Mouse (Mus musculus) mouse trophoblast stem cell (cell line): Measurements from ENCODE around the gene Mrpl42.

Source experiments
- in situ Hi-C, 2 experiments: fragments of 300-500 bp; cut with MseI, MboI; formaldehyde crosslinking; loops; 2 replicates in 1 of 2; 3 replicates in 1 of 2; pipeline ENCODE4 v1.15.1; 2025

Gene Mrpl42

DNA sequence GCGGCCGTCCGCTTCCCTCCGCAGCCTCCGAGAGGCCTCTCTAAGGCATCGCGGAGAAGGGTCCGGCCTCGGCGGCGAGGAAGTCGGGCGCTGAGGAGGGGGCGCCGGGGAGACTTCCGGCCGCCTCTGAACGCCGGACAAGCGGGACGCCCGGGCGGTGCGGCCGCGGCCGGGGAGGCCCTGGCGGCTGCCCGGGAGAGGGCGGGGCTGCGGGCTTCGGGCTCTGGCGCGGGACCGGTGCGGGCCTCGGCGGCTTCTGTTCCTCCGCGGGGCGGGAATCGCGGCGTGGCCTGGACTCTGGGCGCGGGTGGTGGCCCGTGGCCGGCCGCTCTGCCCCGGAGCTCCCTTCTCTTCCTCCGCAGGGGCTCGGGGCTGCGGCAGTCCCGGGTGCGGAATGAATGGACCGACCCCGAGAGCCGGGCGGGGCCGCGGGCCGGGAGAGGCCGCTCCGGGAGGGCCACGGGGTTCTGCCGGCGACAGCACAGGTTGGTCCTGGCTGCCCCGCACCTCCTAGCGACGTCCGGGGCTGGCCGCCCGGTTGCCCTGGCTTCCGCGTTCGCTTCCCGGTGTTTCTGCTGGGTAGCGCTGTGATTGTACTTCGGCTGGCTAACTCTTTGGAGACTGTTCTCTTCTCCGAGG lies 13.7 kb upstream of the Mrpl42 start:
- in situ Hi-C loops: no loop called here

DNA sequence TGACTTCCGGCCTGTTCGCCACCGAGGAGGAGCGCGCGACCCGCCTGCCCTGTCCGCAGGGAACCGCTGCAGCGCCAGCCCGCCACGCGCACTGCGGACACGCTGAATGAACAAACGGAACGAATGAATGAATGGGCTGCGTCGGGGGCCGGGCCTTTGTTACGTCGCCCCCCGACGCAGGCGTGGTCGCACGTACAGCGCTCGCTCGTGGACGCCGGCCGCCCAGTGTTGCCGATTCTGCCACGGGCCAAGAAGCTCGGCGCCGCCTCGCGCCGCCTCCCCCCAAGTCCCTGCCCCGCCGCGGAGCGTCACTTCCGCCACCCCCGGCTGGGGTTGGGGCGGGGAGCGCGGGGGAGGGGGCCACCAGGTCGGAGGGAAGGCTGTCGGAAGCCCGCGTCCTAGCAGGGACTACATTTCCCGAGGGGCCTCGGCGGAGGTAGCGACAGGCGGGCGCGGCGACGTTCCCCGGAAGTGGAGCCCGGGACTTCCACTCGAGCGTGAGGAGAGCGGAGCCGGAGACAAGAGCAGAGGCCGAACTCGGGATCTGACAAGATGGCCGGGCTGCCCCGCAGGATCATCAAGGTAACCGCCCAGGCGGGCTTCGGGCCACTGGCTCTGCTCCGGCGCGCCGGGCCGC lies 13.0 kb upstream of the Mrpl42 start, which contains the start of gene Ube2n:
Ube2n (plus strand) TSS at position 490 of the 637 bp plus-strand sequence.
- in situ Hi-C loops: no loop called here

DNA sequence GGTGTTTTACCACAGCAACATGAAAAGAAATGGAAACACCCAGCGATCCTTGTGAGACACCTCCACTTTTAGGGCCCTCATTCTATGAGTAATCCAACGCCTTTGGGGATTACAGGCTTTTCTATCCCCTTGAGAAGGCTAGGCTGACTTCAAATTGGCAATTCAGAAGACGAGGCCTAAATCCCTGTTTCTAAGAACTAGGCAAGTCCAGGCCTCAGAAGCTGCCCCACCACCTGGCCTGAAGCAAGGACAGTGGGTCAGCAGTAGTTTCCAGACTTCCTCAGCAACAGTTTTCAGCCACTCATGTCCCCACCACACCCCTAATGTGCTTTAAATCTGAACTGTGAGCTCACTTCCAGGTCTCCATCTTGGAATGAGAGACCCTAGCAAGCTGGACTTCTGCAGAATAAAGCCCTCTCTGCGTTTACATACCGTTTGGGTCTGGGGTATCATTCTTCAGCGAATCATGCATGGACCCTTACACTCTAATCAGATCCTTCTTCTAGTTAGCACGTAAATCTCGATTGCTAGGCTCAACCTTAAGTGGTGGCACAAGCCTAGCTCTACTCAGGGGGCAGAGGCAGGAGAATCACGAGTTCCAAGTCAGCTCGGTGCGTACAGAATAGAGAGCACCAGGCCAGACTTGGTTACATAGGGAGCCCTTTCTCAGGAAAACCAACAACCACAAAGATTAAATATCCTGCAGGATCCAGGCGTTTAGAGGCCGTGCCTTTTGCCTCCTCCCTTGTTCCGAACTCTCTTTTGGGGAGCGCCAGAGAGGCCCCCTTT lies 12.2 kb upstream of the Mrpl42 start:
- in situ Hi-C loops: no loop called here

GRCm38 (mm10) chr10:95512635-95513034 lies 10.9 kb upstream of the Mrpl42 start:
- in situ Hi-C loops: no loop called here

DNA sequence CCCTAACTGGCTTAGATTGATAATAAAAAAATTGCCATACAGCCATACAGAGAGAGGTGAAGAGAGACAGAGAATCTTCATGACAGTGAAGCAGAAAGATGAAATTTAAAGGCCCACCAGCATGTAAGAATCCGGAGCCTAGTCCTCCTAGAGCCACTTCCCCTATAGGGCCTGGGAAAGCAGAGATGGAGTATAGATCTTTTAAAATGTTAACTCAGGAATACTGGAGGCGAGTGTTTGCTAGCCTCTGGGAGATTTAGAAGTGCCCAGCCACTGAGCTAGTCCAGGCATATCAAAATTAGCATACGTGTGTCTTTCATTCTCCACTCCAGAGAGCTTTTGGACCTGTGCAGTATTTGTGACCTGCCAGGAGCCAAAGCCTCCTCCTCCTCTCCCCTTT lies 7.5 kb upstream of the Mrpl42 start:
- in situ Hi-C loops: no loop called here

DNA sequence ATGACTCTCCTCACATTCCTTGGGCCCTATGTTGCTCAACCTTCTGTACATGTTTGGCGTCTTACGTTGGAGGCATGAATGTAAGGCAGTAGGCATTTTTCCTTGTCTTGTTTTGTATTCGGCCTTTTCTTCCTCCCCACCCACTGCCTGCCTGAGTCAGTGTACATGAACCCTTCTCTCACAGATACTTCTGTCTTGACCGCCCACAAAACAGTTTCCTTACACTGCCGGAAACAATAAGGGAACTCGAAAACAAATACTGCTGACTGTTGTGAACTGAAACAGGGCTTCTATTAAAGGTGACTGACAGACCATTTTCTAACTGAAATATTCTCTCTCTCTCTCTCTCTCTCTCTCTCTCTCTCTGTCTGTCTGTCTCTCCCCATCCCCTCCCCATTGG lies 7.1 kb upstream of the Mrpl42 start:
- in situ Hi-C loops: no loop called here

GRCm38 (mm10) chr10:95508126-95508525 lies 6.4 kb upstream of the Mrpl42 start:
- in situ Hi-C loops: no loop called here

DNA sequence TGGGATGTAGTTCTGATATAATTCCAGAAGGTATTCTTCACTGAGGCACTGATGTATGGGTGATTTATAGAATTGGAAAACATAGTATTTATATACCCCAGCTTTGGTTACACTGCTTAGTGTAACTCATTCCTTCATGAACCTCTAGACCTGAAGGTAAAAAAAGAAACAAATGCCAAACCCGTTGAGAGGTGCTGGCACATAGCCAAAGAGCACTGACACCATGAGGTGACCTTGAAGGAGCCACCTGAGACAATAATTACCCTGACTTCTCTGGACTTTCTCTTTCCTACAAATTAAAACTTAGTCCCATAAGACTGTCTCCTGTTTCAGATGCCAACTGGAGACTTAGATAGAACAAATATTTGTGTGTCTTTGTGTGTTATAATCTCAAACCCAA lies 2.6 kb upstream of the Mrpl42 start:
- in situ Hi-C loops: no loop called here

GRCm38 (mm10) chr10:95503443-95504235 lies 1.9 kb upstream of the Mrpl42 start:
- in situ Hi-C loops: no loop called here

DNA sequence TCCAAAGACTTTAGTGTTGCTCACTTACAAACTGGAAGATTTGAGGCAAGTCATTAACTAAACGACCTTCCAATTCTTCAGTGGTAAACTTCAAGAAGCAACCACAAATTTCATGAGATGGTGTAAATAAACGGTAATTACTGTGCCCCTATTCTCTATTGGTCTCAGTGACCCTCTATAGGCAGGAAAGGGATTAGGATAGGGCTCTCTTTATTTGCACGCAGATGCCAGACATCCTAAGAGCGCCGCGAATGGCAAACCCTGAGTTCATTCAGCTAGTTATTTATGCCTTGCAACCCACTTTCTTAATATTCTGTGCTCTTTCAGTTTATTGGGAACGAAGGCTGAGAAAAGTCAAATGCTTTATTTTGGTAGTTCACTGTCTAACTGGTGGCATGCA lies 707 bp downstream of the Mrpl42 start:
- in situ Hi-C loops: no loop called here

- in situ Hi-C loops: no loop called here
Measured at GRCm38 (mm10) chr10:95494268-95494667, 7.5 kb downstream of the Mrpl42 start.

- in situ Hi-C loops: no loop called here
Measured at GRCm38 (mm10) chr10:95489653-95490052, 12.1 kb downstream of the Mrpl42 start.

- in situ Hi-C loops: loop anchor here (5.0 kb wide), 1 partner anchor 485 kb away; no protein-coding TSS in a partner anchor
Measured at GRCm38 (mm10) chr10:95477516-95477915, 24.2 kb downstream of the Mrpl42 start.

DNA sequence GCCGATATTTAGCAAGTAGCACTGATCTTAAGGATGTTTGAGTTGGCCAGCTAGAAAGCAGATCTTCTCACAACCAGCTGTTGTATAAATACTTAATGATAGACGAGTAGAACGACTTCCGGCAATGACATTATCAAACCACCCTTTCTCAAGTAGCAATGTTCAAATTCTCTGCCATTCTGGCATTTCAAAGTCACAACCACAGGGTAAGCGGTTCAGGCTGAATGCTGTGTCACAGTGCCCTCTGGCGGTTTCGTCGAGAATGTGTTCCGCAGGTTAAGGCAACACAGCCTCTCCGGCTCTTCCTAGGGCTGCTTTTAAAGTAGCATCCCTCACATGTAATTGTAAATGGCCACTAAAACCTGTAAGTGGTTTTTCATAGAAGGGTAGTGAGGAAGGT lies 25.8 kb downstream of the Mrpl42 start:
- in situ Hi-C loops: loop anchor here (5.0 kb wide), 1 partner anchor 484 kb away; no protein-coding TSS in a partner anchor

DNA sequence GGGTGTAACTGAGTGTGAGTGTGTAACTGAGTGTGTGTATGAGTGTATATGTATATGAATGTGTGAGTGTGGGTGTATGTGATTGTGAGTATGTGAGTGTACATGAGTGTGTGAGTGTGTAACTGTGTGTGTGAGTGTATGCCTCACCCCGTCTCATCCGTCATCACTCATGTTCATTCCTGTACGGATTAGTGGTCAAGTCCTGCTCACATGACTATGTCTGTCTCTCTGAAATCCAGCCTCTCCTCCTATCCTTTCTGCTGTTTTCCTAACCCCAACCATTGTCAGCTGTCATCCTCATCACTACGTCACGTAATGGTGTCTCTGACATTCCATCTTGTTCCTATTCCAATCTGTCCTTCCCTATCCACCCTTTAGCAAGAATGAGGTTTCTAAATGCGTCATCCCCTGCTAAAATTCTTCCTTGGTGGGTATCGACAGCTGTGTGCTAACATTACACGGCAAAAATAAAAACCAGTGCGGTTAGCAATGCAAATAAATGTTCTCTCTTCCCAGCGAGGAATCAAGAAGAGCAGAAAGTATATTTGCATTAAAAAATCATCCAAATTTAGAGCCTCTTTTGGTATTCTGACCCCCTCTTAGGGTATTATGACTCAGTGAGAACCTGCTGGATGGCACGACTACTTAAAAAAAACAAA lies 29.7 kb downstream of the Mrpl42 start:
- in situ Hi-C loops: no loop called here

DNA sequence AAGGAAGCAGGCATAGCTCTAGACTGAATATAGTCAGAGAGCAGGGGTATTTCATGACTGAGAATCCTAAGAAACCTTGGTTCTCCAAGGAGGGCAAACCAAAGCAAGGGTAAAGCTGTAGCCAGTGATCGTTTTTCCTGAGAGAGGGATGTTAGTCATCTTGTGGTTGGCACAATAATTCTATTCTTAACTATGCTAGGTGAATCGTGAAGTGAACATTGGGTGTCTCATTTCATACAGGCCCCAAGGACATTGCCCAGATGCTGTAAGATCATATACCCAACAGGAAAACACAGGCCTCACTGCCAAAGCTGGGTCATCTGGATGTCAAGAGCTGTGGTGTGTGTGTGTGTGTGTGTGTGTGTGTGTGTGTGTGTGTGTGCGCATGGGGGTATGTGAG lies 30.6 kb downstream of the Mrpl42 start:
- in situ Hi-C loops: no loop called here

DNA sequence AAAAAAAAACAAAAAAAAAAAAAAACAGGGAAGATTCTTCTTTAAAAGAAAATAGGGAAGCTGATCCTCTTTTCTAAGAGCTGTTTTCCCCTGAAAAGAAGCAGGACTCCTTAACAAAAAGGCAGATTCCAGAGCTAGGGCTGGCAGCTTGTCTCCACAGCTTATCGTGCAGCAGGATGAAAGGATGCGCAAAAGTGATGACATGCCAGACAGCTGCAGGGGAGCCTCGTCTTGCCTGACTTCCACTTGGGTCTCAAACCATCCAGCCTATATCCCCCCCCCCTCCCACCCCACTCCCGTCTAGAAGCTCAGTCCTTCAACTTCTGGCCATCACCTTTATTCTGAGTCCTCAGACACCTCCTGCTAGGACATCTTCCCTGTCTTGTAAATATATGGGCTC lies 32.8 kb downstream of the Mrpl42 start:
- in situ Hi-C loops: no loop called here

GRCm38 (mm10) chr10:95465485-95465896 lies 36.2 kb downstream of the Mrpl42 start:
- in situ Hi-C loops: no loop called here

DNA sequence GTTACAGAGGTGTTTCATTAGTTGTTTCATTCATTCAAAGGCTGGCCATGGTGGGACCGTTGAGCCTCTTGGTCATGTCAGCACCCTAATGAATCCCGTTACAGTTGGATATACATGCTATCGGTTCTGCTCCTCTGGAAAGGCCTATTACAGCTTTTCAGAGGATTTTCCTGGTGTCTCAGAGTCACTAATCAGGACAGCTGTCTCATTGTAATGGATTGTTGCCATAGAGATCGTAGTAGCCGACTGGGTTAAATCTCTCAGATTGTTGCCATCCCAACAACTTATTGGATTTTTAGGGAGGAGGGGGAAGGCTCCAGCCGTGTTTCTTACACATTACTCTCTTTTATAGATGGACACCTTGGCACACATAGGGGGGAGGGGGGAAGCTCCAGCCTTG lies 37.2 kb downstream of the Mrpl42 start:
- in situ Hi-C loops: no loop called here

DNA sequence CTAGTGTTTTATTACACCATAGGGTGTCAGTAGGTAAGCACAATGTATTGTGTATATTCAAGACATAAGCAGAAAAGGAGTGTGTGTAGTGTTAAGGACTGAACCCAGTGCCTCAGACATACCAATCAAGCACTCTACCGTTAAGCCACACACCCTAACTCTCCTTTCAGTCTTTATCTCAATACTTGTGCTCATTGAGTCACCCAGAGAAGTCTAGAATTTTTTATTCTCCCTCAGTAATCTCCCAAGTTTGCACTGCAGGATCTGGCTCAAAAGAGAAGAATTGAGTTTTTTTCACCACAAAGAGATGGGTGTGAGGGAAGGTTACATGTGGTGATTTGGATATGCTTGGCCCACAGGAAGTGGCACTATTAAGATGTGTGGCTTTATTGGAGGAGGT lies 39.5 kb downstream of the Mrpl42 start:
- in situ Hi-C loops: no loop called here

DNA sequence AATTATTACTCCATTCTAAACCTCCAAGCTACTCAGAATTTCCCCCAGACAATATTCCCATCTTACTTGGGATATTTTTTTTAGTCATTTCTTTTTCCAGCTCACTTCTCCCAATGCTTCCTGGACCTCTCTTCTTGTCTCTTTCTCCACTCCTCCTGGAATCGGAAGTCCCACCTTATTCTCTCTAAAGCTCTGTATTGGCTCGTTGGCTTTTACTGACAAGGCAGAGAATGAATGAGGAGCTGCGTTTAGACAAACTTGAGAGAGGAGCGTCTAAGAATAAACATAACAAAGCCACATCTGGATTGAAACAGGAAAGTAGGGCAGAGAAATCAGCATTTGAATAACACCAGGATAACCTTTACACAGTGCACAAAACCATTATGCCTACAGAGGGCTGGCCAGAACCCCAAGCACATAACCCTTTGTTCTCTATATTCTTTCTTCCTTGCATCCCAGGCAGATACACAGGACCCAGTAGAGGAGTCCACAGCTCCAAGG lies 40.6 kb downstream of the Mrpl42 start:
- in situ Hi-C loops: no loop called here
